Mouse (Mus musculus) megakaryocyte, adult 5-6 weeks (primary cell): ENCODE measurements around the gene Nek6. TPM values are rescaled to one million over a fixed set of nuclear protein-coding genes. Genes with fewer than 3 reads are reported as not detected.

Experiments used
- ATAC-seq: 2 replicates; pipeline ENCODE4 v1.8.0; 2016; ENCODE audit warnings: mild to moderate bottlenecking, inconsistent platforms; ENCODE audit not compliant: poor library complexity, severe bottlenecking
- total RNA-seq, 2 experiments: library from RNA; stranded (forward) in 1 of 2; stranded (reverse) in 1 of 2; fragments of 153-499, 151-499 nt in 1 of 2; fragments of 221-1000, 200-1000 nt in 1 of 2; gene quantifications; 2 replicates each; pipeline versions ENCODE4 v1.2.3 to v1.2.4; 2015 to 2017

The Nek6 gene
- total RNA-seq, 2 experiments from 2014 or later: 1.9 to 4.1 TPM

- peak; percentile 62 for ATAC-seq
These were observed 24.2 kb downstream of the Nek6 start for GRCm38 (mm10) chr2:38535521-38536220.

GRCm38 (mm10) chr2:38536331-38536731, 24.9 kb downstream of the Nek6 start:
- peak; percentile 86 for ATAC-seq

GRCm38 (mm10) chr2:38539677-38540076, 28.2 kb downstream of the Nek6 start:
- no peak for ATAC-seq

- no peak for ATAC-seq
These were observed 29.2 kb downstream of the Nek6 start for GRCm38 (mm10) chr2:38540666-38541065.

- ATAC-seq: no peak
These were observed 29.7 kb downstream of the Nek6 start for GRCm38 (mm10) chr2:38541101-38541500.

- ATAC-seq: no peak
These were observed 30.1 kb downstream of the Nek6 start for GRCm38 (mm10) chr2:38541570-38541969.

GRCm38 (mm10) chr2:38542366-38542765, 30.9 kb downstream of the Nek6 start:
- no peak for ATAC-seq

- ATAC-seq: no peak
These were observed 31.7 kb downstream of the Nek6 start for GRCm38 (mm10) chr2:38543158-38543557.

GRCm38 (mm10) chr2:38544341-38544740, 32.9 kb downstream of the Nek6 start:
- ATAC-seq: no peak

- peak; percentile 70 for ATAC-seq
These were observed 33.5 kb downstream of the Nek6 start for GRCm38 (mm10) chr2:38544982-38545381.

GRCm38 (mm10) chr2:38545706-38546105, 34.3 kb downstream of the Nek6 start:
- ATAC-seq: no peak

GRCm38 (mm10) chr2:38546222-38546621, 34.8 kb downstream of the Nek6 start:
- no peak for ATAC-seq

GRCm38 (mm10) chr2:38546748-38547147, 35.3 kb downstream of the Nek6 start:
- ATAC-seq: no peak

GRCm38 (mm10) chr2:38547793-38548517, 36.5 kb downstream of the Nek6 start:
- no peak for ATAC-seq

GRCm38 (mm10) chr2:38552004-38552443, 40.6 kb downstream of the Nek6 start:
- ATAC-seq: no peak

GRCm38 (mm10) chr2:38554226-38554995, 43.0 kb downstream of the Nek6 start:
- ATAC-seq: no peak

GRCm38 (mm10) chr2:38555659-38556058, 44.2 kb downstream of the Nek6 start:
- ATAC-seq: no peak

GRCm38 (mm10) chr2:38556721-38557120, 45.3 kb downstream of the Nek6 start:
- no peak for ATAC-seq

- no peak for ATAC-seq
These were observed 49.1 kb downstream of the Nek6 start for GRCm38 (mm10) chr2:38560296-38561227.

GRCm38 (mm10) chr2:38562596-38562995, 51.2 kb downstream of the Nek6 start:
- ATAC-seq: no peak
